Mouse (Mus musculus) megakaryocyte, embryonic 14.5 days (primary cell): ENCODE data around the gene Zfp523.

ENCODE experiments used
- FLI1 ChIP-seq: IDR thresholded peaks from 2 replicates; pipeline ENCODE4 v1.6.1; 2012; ENCODE audit warnings: low read length, inconsistent platforms, mixed read lengths
- GATA1 ChIP-seq: IDR thresholded peaks from 3 replicates; pipeline ENCODE4 v1.6.1; 2012; ENCODE audit warnings: mixed read lengths, low read length, inconsistent platforms, borderline replicate concordance

DNA sequence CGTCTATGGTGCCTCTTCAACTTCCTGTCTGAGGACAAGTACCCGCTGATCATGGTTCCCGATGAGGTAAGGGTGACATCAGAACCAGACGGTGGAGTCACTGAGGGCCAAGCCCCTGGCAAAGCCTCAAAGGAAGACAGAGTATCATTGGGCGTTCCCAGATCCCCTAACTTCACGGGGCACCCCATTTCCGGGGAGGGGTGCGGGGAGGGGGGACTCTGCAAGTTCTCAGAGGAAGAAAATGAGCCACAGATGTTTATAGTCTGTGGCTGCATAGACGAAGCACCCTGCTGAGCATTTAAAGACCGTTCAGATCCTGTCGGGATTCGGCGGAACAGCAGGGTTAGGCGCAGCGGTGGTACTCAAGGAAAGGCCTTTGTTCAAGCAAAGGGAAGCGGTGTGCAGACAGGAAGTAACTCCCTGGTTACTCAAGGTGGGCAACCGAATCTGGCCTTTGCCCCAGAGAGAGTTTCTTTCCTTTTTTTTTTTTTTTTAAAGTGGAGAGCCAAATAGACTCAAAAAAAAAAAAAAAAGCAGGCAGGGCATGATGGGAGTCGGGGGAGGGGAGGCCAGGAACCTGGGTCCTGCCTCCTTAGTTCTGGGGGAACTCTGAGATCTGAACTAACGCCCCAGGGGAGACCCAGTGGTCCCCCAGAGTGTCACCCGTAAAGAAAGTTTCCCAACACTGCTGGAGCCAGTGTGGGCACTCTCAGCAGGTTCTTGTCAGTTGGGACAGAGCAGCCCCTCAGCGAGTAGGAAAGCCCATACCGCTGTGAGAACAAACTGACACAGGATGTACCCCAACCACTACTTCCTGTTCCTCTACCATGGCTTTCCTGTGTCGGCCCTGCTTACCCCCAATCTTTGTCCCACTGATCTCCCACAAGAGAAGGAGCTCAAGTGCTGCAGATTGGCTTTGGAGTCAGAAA, 41.1 kb downstream of the Zfp523 start:
- TF ChIP-seq GATA1 (no peak), FLI1 (no peak)
